Mouse (Mus musculus): ENCODE measurements at regions not wholly inside any gene's neighbourhood (a gene's known extent, or its start where the extent isn't known, plus 50 kb on each side); places are given as distances from the start of the nearest gene placed in this dataset.

DNA sequence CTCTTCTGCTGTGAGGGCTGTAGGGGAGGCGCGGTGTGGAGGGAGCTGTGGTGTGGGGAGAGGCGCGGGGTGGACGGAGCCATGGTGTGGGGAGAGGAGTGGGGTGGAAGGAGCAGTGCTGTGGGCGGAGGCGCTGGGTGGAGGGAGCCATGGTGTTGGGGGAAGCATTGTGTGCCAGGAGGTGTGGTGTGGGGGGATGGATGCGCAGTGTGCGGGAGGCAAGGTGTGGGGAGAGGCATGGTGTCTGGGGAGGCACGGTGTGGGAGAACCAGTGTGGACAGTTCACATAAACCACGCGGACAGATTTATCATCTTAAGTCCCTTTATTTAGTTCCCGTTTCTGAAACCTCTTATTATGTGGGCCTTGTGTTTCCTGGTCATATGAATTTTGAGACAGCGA, 164.6 kb downstream of the Phlda1 start:
- no peaks in the 10 kb centered on the region for H3K27me3 ChIP-seq (ENCODE audit: control insufficient read depth)
- H3K36me3 ChIP-seq (ENCODE audit: control insufficient read depth) = no peaks in the 10 kb centered on the region
- no peak overlapping the region for H3K4me3 ChIP-seq (replicated peaks)
- no peaks in the 10 kb centered on the region for H3K9me3 ChIP-seq (ENCODE audit: control insufficient read depth, low read length)
- TF ChIP-seq GATA1 (IDR thresholded peaks at IDR 0.05; ENCODE audit: low read length) (no peak), TAL1 (IDR thresholded peaks at IDR 0.05; ENCODE audit: low read length) (no peak)
- H3K4me1 ChIP-seq (ENCODE audit: control insufficient read depth) = peaks cover 15% of the 10 kb centered on the region

GRCm38 (mm10) chr10:111672454-111673316, 166.6 kb downstream of the Phlda1 start:
- no peaks in the 10 kb centered on the region for H3K27me3 ChIP-seq (ENCODE audit: control insufficient read depth)
- no peaks in the 10 kb centered on the region for H3K36me3 ChIP-seq (ENCODE audit: control insufficient read depth)
- peaks cover 19% of the 10 kb centered on the region for H3K4me1 ChIP-seq (ENCODE audit: control insufficient read depth)
- H3K4me3 ChIP-seq (replicated peaks) = no peak overlapping the region
- no peaks in the 10 kb centered on the region for H3K9me3 ChIP-seq (ENCODE audit: control insufficient read depth, low read length)
- TF ChIP-seq GATA1 (IDR thresholded peaks at IDR 0.05; ENCODE audit: low read length) = no peak
- TF ChIP-seq TAL1 (IDR thresholded peaks at IDR 0.05; ENCODE audit: low read length) = no peak

DNA sequence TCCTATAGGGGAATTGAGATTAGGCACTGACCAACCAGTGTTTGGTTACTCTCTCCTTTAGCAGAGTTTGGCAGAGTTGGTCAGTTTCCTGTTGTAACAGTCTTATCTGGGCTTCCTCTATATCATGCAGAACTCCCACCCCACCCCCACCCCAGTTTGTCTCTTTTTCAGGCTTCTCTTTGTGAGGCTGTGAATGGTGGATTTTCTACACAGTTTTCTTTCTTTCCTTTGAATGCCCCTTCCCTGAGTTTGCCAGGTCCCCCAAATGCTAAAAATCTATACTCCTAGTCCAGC, 167.2 kb downstream of the Phlda1 start:
- Histone ChIP-seq H3K36me3 (ENCODE audit: control insufficient read depth) (no peaks in the 10 kb centered on the region), H3K4me1 (ENCODE audit: control insufficient read depth) (peaks cover 17% of the 10 kb centered on the region), H3K27me3 (ENCODE audit: control insufficient read depth) (no peaks in the 10 kb centered on the region), H3K4me3 (replicated peaks) (no peak overlapping the region), H3K9me3 (ENCODE audit: control insufficient read depth, low read length) (no peaks in the 10 kb centered on the region)
- no peak for TF ChIP-seq TAL1 (IDR thresholded peaks at IDR 0.05; ENCODE audit: low read length)
- TF ChIP-seq GATA1 (IDR thresholded peaks at IDR 0.05; ENCODE audit: low read length) = no peak

DNA sequence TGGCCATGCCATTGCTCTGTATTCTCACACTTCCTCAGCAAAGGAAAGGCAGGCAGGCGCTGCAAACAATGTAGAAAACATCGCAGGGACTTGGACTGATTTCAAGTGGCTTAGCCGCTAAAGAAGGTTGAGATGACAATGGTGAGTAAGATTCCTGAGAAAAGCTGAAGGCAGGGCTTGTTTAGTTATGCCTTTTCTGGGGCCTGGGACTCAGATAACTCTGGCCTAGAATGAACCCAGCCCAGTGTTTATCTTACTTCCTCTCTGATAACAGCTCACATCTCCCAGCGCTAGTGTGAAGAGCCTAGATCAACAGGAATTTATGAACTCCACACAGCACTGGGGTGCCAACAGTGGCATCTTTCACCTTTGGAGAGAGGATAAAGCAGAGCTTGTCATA, 170.2 kb downstream of the Phlda1 start:
- Histone ChIP-seq H3K36me3 (ENCODE audit: control insufficient read depth) (no peaks in the 10 kb centered on the region), H3K4me1 (ENCODE audit: control insufficient read depth) (peaks cover 4% of the 10 kb centered on the region; the same call in 1 of the 2 replicates), H3K9me3 (ENCODE audit: control insufficient read depth, low read length) (no peaks in the 10 kb centered on the region), H3K27me3 (ENCODE audit: control insufficient read depth) (no peaks in the 10 kb centered on the region), H3K4me3 (replicated peaks) (no peak overlapping the region)
- no peak for TF ChIP-seq GATA1 (IDR thresholded peaks at IDR 0.05; ENCODE audit: low read length)
- no peak for TF ChIP-seq TAL1 (IDR thresholded peaks at IDR 0.05; ENCODE audit: low read length)

- Histone ChIP-seq H3K4me3 (replicated peaks) (no peak overlapping the region), H3K4me1 (ENCODE audit: control insufficient read depth) (peaks cover 4% of the 10 kb centered on the region; the same call in 1 of the 2 replicates), H3K27me3 (ENCODE audit: control insufficient read depth) (no peaks in the 10 kb centered on the region), H3K36me3 (ENCODE audit: control insufficient read depth) (no peaks in the 10 kb centered on the region), H3K9me3 (ENCODE audit: control insufficient read depth, low read length) (no peaks in the 10 kb centered on the region)
- TF ChIP-seq GATA1 (IDR thresholded peaks at IDR 0.05; ENCODE audit: low read length) (no peak), TAL1 (IDR thresholded peaks at IDR 0.05; ENCODE audit: low read length) (no peak)
These were observed 174.8 kb downstream of the Phlda1 start for GRCm38 (mm10) chr10:111680919-111681318.

DNA sequence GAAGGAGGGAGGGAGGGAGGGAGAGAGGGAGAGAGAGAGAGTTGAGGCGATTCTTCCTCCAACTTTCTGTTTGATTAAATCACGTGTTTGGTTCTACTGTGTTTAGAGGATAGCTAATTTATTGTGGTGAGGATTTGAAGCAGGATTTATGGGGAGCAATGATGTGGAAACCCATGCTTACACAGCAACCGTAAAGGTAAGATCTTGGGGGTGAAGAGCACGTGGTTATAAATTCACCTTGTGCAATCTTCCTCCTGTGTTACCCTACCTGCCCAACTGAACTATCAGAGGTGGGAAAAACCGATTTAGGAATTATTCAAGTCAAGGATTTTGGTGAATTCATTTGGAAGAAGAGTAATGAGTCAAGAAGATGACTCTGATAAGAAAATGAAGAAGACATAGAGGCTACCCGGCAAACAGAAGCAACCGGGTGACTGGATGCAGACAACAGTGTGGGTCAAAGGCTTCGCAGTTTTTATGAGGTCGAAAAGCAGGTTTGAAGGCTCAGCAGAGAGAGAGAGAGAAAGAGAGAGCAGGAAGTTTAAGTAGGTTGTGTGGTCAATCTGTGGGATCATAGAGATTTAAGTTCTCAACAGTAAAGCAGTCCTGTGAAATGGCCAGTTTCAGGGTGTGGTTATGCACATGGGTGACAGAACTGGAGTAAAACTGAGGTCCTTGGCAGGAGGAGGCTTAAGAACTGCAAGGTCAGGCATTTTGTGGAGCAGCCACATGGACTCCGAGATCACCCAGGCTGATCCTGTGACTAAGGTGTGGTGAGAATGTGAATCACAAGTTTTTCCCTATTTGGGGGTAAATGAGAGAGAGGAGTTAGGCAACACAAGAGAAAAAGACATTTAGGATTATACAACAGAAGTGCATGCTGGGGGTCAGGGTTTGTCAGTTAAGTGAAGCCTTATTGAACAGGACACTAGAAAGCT, 178.6 kb downstream of the Phlda1 start:
- Histone ChIP-seq H3K9me3 (ENCODE audit: control insufficient read depth, low read length) (no peaks in the 10 kb centered on the region), H3K4me3 (replicated peaks) (no peak overlapping the region), H3K36me3 (ENCODE audit: control insufficient read depth) (no peaks in the 10 kb centered on the region), H3K27me3 (ENCODE audit: control insufficient read depth) (no peaks in the 10 kb centered on the region), H3K4me1 (ENCODE audit: control insufficient read depth) (no peaks in the 10 kb centered on the region)
- TF ChIP-seq GATA1 (IDR thresholded peaks at IDR 0.05; ENCODE audit: low read length) (no peak), TAL1 (IDR thresholded peaks at IDR 0.05; ENCODE audit: low read length) (no peak)

GRCm38 (mm10) chr10:111686585-111686984, 180.5 kb downstream of the Phlda1 start:
- Histone ChIP-seq H3K27me3 (ENCODE audit: control insufficient read depth) (no peaks in the 10 kb centered on the region), H3K9me3 (ENCODE audit: control insufficient read depth, low read length) (no peaks in the 10 kb centered on the region), H3K36me3 (ENCODE audit: control insufficient read depth) (no peaks in the 10 kb centered on the region), H3K4me3 (replicated peaks) (no peak overlapping the region), H3K4me1 (ENCODE audit: control insufficient read depth) (no peaks in the 10 kb centered on the region)
- no peak for TF ChIP-seq TAL1 (IDR thresholded peaks at IDR 0.05; ENCODE audit: low read length)
- TF ChIP-seq GATA1 (IDR thresholded peaks at IDR 0.05; ENCODE audit: low read length) = no peak

GRCm38 (mm10) chr10:111689587-111689986, 183.5 kb downstream of the Phlda1 start:
- Histone ChIP-seq H3K9me3 (ENCODE audit: control insufficient read depth, low read length) (no peaks in the 10 kb centered on the region), H3K27me3 (ENCODE audit: control insufficient read depth) (no peaks in the 10 kb centered on the region), H3K36me3 (ENCODE audit: control insufficient read depth) (no peaks in the 10 kb centered on the region), H3K4me1 (ENCODE audit: control insufficient read depth) (no peaks in the 10 kb centered on the region), H3K4me3 (replicated peaks) (no peak overlapping the region)
- TF ChIP-seq TAL1 (IDR thresholded peaks at IDR 0.05; ENCODE audit: low read length) = no peak
- TF ChIP-seq GATA1 (IDR thresholded peaks at IDR 0.05; ENCODE audit: low read length) = no peak

DNA sequence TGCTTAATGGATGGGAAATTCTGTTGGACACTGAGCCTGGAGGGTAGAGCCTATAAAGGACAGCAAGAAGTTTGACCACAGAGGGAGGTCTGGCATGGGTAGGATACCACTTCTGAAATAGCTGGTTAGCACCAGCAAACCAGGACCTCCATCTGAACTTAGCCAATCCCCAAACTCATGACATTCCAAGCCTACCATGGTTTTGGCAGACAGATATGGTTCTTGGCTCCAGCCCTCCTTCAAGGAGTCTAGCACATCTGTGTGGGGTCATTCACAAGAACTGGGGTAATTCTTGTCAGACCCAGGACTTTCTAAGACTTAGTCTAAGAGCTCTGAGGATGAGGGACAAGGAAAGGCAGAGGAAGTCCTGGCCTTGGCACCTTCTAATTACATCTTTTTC, 187.7 kb downstream of the Phlda1 start:
- TF ChIP-seq TAL1 (IDR thresholded peaks at IDR 0.05; ENCODE audit: low read length) (no peak), GATA1 (IDR thresholded peaks at IDR 0.05; ENCODE audit: low read length) (no peak)
- no peaks in the 10 kb centered on the region for H3K4me1 ChIP-seq (ENCODE audit: control insufficient read depth)
- no peaks in the 10 kb centered on the region for H3K36me3 ChIP-seq (ENCODE audit: control insufficient read depth)
- no peak overlapping the region for H3K4me3 ChIP-seq (replicated peaks)
- no peaks in the 10 kb centered on the region for H3K9me3 ChIP-seq (ENCODE audit: control insufficient read depth, low read length)
- H3K27me3 ChIP-seq (ENCODE audit: control insufficient read depth) = no peaks in the 10 kb centered on the region
